8 mouse cellular contexts compared by ENCODE assay signal in genomic region chr10:38907835-38908234, GRCm38 (mm10). TPM values are rescaled to one million over a fixed set of nuclear protein-coding genes. Genes with fewer than 3 reads are reported as not detected.
DNase-seq lines count a peak whose midpoint lies in the region; ATAC-seq lines count a peak whose summit lies in the region.

No protein-coding gene starts in this region.

- H3K9ac ChIP-seq in embryonic facial prominence, embryonic 12.5 days: no peak overlapping the region
- H3K9ac ChIP-seq in kidney, embryonic 14.5 days (ENCODE audit: low read depth, low read length): no peak overlapping the region
- no peak overlapping the region for H3K9ac ChIP-seq in embryonic facial prominence, embryonic 13.5 days
- no peak overlapping the region for H3K9ac ChIP-seq in limb, embryonic 12.5 days (replicated peaks)

- DNase-seq in embryonic facial prominence, embryonic 10.5 days (ENCODE audit: low spot score): no peak
- DNase-seq in kidney, postnatal 10 days: no peak
- DNase-seq in MN1 (ENCODE audit: low spot score): no peak
- no peak for DNase-seq in frontal cortex, postnatal 25 days (ENCODE audit: low spot score in 2 of 2)

- no peaks in the 10 kb centered on the region for H3K36me3 ChIP-seq in embryonic facial prominence, embryonic 12.5 days
- no peaks in the 10 kb centered on the region for H3K36me3 ChIP-seq in embryonic facial prominence, embryonic 10.5 days (replicated peaks)
- no peaks in the 10 kb centered on the region for H3K36me3 ChIP-seq in kidney, embryonic 14.5 days (ENCODE audit: control insufficient read depth, insufficient read depth, low read length)
- H3K36me3 ChIP-seq in embryonic facial prominence, embryonic 13.5 days: no peaks in the 10 kb centered on the region
- no peaks in the 10 kb centered on the region for H3K36me3 ChIP-seq in limb, embryonic 12.5 days

- H3K4me2 ChIP-seq in embryonic facial prominence, embryonic 12.5 days (replicated peaks): no peak overlapping the region
- no peak overlapping the region for H3K4me2 ChIP-seq in kidney, embryonic 14.5 days (replicated peaks; ENCODE audit: low read depth, low read length)
- H3K4me2 ChIP-seq in embryonic facial prominence, embryonic 13.5 days: no peak overlapping the region
- no peak overlapping the region for H3K4me2 ChIP-seq in limb, embryonic 12.5 days

- H3K27me3 ChIP-seq in embryonic facial prominence, embryonic 12.5 days: no peaks in the 10 kb centered on the region
- no peaks in the 10 kb centered on the region for H3K27me3 ChIP-seq in embryonic facial prominence, embryonic 10.5 days (replicated peaks; ENCODE audit: low read depth, poor library complexity, severe bottlenecking)
- H3K27me3 ChIP-seq in kidney, embryonic 14.5 days (ENCODE audit: control insufficient read depth, insufficient read depth, low read length): no peaks in the 10 kb centered on the region
- H3K27me3 ChIP-seq in embryonic facial prominence, embryonic 13.5 days: no peaks in the 10 kb centered on the region
- H3K27me3 ChIP-seq in limb, embryonic 12.5 days: no peaks in the 10 kb centered on the region

- 0 out of 2 replicates have a peak overlapping the region, but pooled peaks have one; percentile 43 for H3K27ac ChIP-seq in embryonic facial prominence, embryonic 12.5 days
- H3K27ac ChIP-seq in embryonic facial prominence, embryonic 10.5 days (replicated peaks): no peak overlapping the region; the same call in 1 of the 2 replicates
- H3K27ac ChIP-seq in kidney, embryonic 14.5 days (ENCODE audit: low read depth, low read length): peak overlapping the region; percentile 11
- peak overlapping the region; percentile 78 for H3K27ac ChIP-seq in embryonic facial prominence, embryonic 13.5 days
- H3K27ac ChIP-seq in limb, embryonic 12.5 days: peak overlapping the region; percentile 75

- no peak for ATAC-seq in embryonic facial prominence, embryonic 12.5 days (ENCODE audit: insufficient number of reproducible peaks, insufficient read depth, low FRiP score, low TSS enrichment)
- no peak for ATAC-seq in kidney, embryonic 14.5 days (ENCODE audit: low FRiP score, low TSS enrichment)
- no peak for ATAC-seq in embryonic facial prominence, embryonic 13.5 days (ENCODE audit: insufficient number of reproducible peaks, insufficient read depth, low FRiP score, low TSS enrichment, low read depth)
- no peak; the same call in 1 of the 2 replicates for ATAC-seq in limb, embryonic 12.5 days (ENCODE audit: insufficient number of reproducible peaks, insufficient read depth, low FRiP score, low TSS enrichment, low read depth)

- WGBS in embryonic facial prominence, embryonic 12.5 days: 75% methylated on average over 2 of the region's 2 CpGs
- 71% methylated on average over 2 of the region's 2 CpGs for WGBS in embryonic facial prominence, embryonic 10.5 days
- WGBS in kidney, embryonic 14.5 days: 69% methylated on average over 2 of the region's 2 CpGs
- WGBS in embryonic facial prominence, embryonic 13.5 days: 42% methylated on average over 2 of the region's 2 CpGs
- 76% methylated on average over 2 of the region's 2 CpGs for WGBS in limb, embryonic 12.5 days

- no peak overlapping the region for H3K4me3 ChIP-seq in embryonic facial prominence, embryonic 12.5 days
- H3K4me3 ChIP-seq in embryonic facial prominence, embryonic 10.5 days: no peak overlapping the region
- no peak overlapping the region for H3K4me3 ChIP-seq in kidney, embryonic 14.5 days (ENCODE audit: low read length)
- H3K4me3 ChIP-seq in embryonic facial prominence, embryonic 13.5 days: no peak overlapping the region
- H3K4me3 ChIP-seq in limb, embryonic 12.5 days (replicated peaks): no peak overlapping the region

- peaks cover 3% of the 10 kb centered on the region; the same call in 1 of the 2 replicates for H3K4me1 ChIP-seq in embryonic facial prominence, embryonic 12.5 days
- peaks cover 4% of the 10 kb centered on the region; the same call in 1 of the 2 replicates for H3K4me1 ChIP-seq in embryonic facial prominence, embryonic 10.5 days
- H3K4me1 ChIP-seq in kidney, embryonic 14.5 days (ENCODE audit: control insufficient read depth, insufficient read depth, low read length): no peaks in the 10 kb centered on the region
- H3K4me1 ChIP-seq in embryonic facial prominence, embryonic 13.5 days: peaks cover 13% of the 10 kb centered on the region
- H3K4me1 ChIP-seq in limb, embryonic 12.5 days (replicated peaks): peaks cover 15% of the 10 kb centered on the region

- H3K9me3 ChIP-seq in embryonic facial prominence, embryonic 12.5 days: no peaks in the 10 kb centered on the region
- no peaks in the 10 kb centered on the region for H3K9me3 ChIP-seq in embryonic facial prominence, embryonic 10.5 days
- no peaks in the 10 kb centered on the region for H3K9me3 ChIP-seq in kidney, embryonic 14.5 days (ENCODE audit: control insufficient read depth, low read length)
- H3K9me3 ChIP-seq in embryonic facial prominence, embryonic 13.5 days: no peaks in the 10 kb centered on the region
- no peaks in the 10 kb centered on the region for H3K9me3 ChIP-seq in limb, embryonic 12.5 days

RNA-seq across cellular contexts. Expression of gene Lama4, which starts 57.5 kb away (rescaled TPM):
- 52.9 and 53.6 TPM in 2 replicates for polyA plus RNA-seq in embryonic facial prominence, embryonic 12.5 days (2016; fragmentation: Nextera tagmentation; extraction: Ambion mirVana)
- 19.9 and 25.3 TPM in 2 replicates for polyA plus RNA-seq in embryonic facial prominence, embryonic 10.5 days (2016; fragmentation: Nextera tagmentation; extraction: Ambion mirVana)
- 40.9 and 71.5 TPM in 2 replicates for polyA plus RNA-seq in kidney, embryonic 14.5 days (2014; fragmentation: Nextera tagmentation; extraction: Ambion mirVana)
- 72.6 and 87.7 TPM in 2 replicates for polyA plus RNA-seq in embryonic facial prominence, embryonic 13.5 days (2015; fragmentation: Nextera tagmentation; extraction: Ambion mirVana)
- polyA plus RNA-seq in limb, embryonic 12.5 days (2016; fragmentation: Nextera tagmentation; extraction: Ambion mirVana): 36.4 and 37.2 TPM in 2 replicates
